Mouse (Mus musculus) lung, postnatal 14 days (tissue): ENCODE results near the gene Tmem156.

ENCODE experiments used
- DNase-seq: peaks from one replicate; pipeline ENCODE4 v3.0.0; 2021

The Tmem156 gene

GRCm38 (mm10) chr5:65045642-65046370 lies 46.1 kb downstream of the Tmem156 start:
- no peak for DNase-seq

- DNase-seq = no peak
Observed at GRCm38 (mm10) chr5:65043407-65043895, 48.5 kb downstream of the Tmem156 start.

DNA sequence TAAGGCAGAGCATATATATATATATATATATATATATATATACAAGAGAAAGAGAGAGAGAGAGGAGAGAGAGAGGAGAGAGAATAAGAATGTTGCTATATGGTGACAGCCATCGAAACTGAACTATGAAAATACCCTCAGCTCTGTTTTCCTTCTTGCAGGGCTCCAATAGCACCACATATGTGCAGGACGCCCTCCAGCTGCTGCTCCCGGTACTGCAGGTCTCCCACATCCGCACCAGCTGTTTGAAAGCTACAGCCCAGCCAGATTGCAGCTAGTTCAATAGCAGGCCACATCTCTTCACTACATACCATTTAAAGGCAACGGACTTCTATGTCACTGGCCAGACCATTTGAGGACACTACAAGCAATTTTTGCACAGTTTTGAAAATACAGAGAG lies 51.5 kb downstream of the Tmem156 start:
- no peak for DNase-seq

DNA sequence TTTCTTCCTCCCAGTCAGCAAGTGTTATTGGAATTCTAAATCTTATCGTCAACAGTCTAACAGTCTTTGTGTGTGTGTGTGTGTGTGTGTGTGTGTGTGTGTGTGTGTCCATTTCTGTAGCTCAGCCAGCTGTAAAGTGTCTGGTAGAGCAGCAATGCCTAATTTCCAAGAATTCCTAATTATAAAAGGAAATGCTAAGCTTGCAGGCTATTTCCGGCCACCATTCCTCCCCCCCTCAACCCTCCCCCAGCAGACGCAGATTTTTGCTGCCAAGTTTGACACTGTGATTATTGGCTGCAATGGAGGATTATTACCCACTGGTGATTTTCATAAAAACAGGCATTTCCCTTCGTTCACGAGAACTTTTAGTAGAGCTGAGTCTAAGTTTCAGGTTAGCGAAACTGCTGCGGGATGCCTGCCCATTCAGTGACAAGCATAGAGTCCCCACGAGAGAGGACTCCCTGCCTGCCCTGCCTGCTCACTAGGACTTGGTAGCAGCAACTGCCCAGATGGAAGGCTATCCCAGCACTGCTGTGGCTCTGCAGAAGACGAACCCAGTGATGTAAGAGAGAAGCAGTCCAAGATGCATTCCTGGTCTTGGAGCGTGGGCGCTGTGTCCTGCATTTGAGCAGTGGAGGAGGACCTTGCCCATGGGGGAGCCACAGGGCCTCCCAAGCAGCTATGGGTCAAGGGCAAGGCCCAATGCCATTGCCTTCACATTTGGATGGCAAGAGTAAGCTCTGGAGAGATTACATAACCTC lies 52.9 kb downstream of the Tmem156 start:
- peak; percentile 14 for DNase-seq

- peak; percentile 25 for DNase-seq
Observed at GRCm38 (mm10) chr5:65038305-65038704, 53.6 kb downstream of the Tmem156 start.

DNA sequence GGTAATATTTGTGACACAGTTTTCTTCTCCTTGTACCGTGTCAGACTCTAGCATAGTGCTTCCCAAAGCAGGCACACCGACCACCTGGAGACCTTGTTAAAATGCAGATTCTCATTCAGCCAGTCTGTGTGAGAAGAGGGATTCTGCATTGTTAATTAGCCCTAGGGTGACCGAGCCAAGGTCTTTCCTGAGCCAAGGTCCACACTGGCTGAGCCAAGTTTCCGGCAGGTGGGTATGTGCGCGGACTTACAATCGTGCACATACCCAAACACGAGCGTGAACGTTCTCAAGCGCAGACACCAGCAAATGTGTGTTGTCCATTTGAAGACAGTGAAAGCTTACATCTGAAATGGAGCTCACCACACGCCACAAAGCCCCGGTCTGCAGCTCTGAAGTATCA lies 55.3 kb downstream of the Tmem156 start:
- no peak for DNase-seq

DNA sequence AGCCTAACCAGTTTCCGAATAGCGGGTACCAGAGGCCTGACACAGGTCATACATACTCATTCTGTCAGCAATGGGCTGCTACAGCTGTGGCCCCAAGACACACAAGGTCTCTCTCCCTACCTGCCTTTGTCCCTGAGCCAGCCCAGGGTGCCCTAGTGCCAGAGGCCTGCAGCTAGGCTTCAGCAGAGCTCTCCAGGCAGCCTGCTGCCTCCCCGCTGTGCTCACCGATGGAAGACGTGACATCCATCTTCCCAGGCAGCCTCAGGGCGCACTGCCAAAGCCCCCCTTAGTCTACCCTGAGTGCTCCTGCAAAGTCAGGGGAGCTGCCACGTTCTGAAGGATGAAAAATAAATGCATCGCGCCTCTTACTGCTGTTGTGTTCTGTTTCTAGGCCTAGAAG lies 63.9 kb downstream of the Tmem156 start:
- no peak for DNase-seq

DNA sequence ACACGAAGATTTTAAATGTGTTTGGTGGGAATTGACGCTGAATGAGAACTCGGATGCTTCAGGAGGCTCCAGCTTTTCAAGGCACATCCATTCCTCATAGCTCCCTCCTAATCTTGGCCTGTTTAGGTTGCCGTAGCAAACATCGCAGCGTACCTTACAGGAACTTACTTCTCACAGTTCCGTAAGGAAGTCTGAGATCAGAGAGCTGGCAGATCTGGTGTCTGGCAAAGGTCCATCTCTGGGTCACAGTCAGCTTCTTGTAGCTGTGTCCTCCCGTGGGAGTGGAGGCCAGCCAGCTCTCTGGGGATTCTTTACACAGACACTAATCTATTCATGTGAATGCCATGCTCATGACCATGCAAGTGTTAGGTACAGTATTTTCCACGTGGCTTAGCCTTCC lies 65.2 kb downstream of the Tmem156 start:
- no peak for DNase-seq

DNA sequence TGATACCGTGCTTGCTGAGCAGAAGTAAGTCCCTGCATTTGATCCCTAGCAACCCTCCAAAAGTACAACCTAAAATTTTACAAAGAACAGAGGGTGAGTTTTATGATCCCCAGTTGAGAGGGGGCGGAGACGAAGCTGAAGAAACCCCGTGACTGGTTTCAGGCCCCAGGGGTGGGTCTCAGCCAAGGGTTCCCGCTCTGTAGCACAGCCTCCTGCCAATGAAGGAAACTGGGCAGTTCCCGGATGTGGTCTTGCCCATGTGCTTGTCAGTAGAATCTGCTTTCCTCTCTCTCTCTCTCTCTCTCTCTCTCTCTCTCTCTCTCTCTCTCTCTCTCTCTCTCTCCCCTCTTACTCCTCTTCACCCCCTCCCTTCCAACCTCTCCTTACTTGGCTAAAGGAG lies 66.0 kb downstream of the Tmem156 start:
- no peak for DNase-seq

DNA sequence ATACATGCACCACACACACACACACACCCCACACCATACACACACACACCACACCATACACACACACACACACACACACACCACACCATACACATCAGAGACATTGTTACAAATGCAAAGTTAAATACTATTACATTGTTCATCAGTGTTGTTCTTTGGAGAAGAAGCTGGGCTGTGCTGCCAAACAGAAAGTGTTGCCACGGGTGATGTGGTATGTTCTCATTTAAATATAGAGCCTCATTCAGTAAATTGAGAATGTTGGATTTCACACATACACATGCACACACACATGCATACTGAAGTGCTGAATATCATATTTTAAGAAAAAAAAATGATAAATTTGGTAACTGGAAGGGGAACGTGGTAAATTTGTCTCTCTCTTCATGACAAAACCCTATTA lies 67.3 kb downstream of the Tmem156 start:
- no peak for DNase-seq

DNA sequence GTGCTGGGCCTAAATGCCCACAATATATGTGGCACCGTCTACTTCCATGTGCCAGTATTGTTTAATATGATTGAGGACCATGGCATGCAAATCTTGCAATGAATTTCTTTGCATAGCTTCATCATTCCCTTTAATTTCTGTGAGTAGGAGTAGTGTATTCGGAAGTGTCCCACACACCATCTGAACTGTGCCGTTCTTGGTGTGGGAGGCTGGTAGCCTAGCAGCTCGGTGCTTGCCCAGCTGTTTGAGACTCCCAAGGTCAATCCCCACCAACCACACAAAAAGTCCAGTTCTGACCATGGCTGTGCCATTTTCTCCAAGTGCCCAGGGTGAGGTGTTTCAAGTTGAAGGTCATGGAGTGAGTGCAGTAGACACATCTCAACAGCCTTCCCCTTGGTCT lies 69.9 kb downstream of the Tmem156 start:
- DNase-seq = no peak

DNA sequence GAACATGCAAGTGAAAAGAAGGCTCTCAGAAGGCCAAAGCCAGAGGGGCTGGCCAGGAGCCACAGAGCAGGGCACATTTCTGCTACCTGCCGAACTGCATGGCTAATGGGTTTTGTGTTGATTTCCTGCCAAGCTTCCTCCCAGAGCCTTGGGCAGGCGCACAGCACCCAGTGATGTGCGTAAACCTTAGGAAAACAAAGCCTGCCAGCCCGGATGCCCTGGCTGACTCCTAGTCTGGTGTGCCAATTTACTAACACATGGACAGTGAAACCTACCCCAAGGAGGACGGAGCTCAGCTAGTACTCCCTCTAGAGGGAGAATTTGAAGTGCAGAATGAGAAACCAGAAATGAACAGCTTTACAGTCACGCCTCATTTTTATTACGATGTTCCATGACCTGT lies 72.1 kb downstream of the Tmem156 start:
- peak; percentile 49 for DNase-seq

DNA sequence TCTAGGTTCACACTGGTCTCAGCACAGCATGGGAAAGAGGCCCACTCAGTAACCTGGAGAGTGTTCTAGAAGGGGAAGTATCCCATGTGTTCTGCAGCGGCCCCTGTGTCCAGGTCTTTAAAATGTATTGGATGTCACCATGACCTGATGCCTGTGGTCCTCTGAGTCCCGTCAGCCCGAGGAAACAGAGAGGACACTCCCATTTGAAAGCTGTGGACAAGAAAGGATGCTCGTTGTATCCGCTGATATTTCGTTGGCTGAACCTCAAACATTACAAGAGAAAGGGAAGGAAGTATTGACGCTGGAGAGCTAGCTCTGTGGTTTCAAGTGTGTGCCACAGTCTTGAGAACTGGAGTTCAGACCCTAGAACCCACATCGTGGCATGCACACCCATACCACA lies 72.8 kb downstream of the Tmem156 start:
- DNase-seq = no peak

DNA sequence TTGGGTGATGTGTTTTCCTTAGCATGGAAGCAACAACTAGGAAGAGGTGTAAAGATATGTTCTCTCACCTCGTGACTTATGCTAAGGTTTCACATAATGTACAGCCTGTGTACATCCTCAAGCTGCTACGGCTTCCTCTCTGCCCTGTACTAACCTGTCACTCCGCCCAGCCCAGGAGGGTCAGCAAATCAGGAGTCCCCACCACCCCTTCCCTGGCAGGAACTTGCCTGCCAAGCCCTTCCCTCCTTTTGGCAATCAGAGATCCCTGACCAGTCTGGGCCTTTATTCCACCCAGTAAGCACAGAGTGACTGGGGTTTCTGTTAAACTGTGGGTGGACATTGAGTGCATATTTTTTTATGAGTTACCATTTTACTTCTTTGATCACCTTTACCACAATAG lies 76.4 kb downstream of the Tmem156 start:
- DNase-seq = no peak

DNA sequence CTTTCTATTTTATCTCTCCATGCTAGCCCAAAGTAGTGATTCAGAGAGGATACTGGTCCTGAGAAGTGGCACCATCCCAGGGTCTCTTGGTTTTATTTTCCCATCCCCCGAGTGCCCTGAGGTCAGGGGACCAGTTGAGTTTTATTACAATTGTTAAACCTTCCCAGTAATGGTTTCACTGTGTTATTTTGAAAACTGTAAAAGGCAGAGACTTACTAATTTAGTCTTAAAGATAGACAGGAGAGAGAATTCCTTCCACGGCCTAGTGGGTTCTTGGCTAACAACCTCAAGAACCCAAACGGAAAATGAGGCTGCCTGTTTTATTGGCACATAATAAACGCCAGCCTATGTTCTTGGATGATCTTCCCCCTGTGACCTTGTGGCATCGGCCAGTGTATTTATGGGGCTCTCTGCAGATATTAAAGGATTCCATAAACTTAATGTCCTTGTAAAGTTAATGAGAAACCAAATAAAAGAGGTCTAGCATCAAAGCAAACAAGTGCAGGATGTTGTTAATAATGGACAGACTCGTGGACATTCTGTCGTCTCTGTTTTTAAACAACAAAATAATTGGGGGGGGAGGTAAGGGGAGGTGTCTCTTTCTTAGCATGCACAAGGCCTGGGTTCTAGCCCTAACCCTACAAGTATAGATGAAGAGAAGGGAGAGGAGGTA lies 79.9 kb downstream of the Tmem156 start:
- no peak for DNase-seq

- DNase-seq = no peak
Observed at GRCm38 (mm10) chr5:65006011-65006491, 85.9 kb downstream of the Tmem156 start.

- DNase-seq = no peak
Observed at GRCm38 (mm10) chr5:65005251-65005650, 86.7 kb downstream of the Tmem156 start.
